Mouse (Mus musculus): Measurements from ENCODE around the gene Rab5if.
"Not testable (repeated sequence)": the region's sequence is repeated elsewhere in the genome, so short reads cannot be mapped to it uniquely, and the experiment has no call there.

The Rab5if gene

DNA sequence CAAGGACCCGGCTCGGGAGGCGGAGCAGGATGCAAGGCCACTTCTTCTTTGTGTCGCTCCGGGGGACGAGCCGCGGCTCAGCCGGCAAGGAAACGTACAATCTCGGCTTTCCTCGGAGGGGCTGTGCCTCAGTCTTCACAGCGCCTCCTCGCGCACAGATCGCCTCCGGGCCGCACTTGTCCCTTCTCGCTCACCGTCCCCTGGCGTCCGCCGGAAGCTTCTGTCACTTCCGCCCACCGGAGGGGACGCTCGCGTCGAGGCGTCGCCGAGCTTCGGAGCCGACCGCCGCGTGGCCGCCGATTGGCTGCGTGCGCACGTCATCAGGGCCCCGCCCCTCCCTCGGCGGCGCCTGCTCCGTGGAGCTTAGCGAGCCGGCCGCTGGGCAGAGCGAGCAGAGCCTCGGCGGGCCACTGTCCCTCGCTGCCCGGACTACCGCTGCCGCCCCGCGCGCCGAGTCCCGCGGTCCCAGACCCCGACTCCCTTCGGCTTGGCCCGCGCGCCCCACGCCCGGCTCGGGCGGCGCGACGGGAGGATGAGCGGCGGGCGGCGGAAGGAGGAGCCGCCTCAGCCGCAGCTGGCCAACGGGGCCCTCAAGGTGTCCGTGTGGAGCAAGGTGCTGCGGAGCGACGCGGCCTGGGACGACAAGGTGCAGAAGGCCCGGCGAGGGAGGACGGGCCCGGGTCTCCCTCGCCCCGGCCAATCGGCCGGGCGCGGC lies at the start of gene Rab5if:
Gene Rab5if (plus strand): TSS at position 357 of the 715 bp plus-strand sequence.
- peak; percentile 94 for DNase-seq (ENCODE audit: low read depth, low spot score)

GRCm38 (mm10) chr2:156814344-156814801 lies 48.6 kb upstream of the Rab5if start:
- DNase-seq (ENCODE audit: low read depth, low spot score), result peak; percentile 27

DNA sequence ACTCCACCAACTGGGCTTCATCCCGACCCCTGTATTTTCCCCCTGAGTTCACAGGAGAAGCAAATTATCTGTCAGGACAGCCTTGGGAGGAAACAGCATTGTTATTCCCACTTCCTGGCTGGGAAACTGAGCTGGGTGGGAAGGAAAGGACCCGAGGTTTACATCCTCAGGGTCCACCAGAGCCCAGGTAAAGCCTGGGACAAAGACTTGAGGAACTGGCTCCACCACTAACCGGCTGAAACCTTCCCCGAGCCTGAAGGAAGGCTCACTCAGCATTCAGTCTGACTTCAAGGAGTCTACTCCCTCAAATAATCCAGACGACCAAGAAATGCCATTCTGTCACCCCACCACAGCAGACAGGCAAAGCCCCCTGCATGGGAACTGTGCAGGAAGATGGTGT lies 48.0 kb upstream of the Rab5if start:
- no peak for DNase-seq (ENCODE audit: low read depth, low spot score)

DNA sequence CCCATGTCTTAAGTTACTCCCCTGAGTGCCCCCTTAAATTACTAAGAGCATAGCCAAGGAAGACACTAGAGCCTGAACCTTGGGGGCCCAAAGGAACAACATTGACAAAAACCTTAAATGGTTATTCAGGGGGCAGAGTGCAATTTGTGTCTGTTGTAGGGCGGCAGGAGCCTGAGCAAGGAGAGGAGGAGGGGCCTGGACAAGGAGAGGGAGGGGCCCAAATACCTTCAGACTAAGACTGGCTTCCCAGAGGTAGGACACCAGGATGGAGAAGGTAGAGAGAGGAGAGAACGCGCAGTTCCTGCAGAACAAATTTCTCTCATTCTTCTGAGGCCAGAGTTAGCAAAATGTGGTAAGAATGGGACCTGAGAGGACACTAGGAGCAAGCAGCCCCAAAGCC lies 47.5 kb upstream of the Rab5if start:
- DNase-seq (ENCODE audit: low read depth, low spot score), result no peak

- no peak for DNase-seq (ENCODE audit: low read depth, low spot score)
Measured at GRCm38 (mm10) chr2:156816116-156816515, 46.8 kb upstream of the Rab5if start.

DNA sequence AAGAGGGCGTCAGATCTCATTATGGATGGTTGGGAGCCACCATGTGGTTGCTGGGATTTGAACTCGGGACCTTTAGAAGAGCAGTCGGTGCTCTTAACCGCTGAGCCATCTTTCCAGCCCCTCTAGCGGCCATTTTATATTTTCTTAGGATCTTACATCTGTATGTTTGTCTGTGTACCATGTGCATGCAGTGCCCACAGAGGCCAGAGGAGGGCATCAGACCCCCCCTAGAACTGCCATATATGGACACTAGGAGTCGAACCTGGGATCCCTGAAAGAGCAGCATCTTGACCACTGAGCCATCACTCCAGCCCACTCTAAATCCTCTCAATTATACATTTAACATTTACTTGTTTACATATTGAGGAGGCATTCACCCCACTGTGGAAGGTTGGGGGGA lies 37.8 kb upstream of the Rab5if start:
- not testable (repeated sequence) for DNase-seq (ENCODE audit: low read depth, low spot score)

GRCm38 (mm10) chr2:156834336-156834735 lies 28.6 kb upstream of the Rab5if start:
- DNase-seq (ENCODE audit: low read depth, low spot score), result no peak

- DNase-seq (ENCODE audit: low read depth, low spot score), result no peak
Measured at GRCm38 (mm10) chr2:156838839-156839238, 24.1 kb upstream of the Rab5if start.

- peak; percentile 92 for DNase-seq (ENCODE audit: low read depth, low spot score)
Measured at GRCm38 (mm10) chr2:156839319-156840191, 23.4 kb upstream of the Rab5if start, which contains the start of gene Tgif2. Tgif2 (plus strand) TSS chr2:156840007.

DNA sequence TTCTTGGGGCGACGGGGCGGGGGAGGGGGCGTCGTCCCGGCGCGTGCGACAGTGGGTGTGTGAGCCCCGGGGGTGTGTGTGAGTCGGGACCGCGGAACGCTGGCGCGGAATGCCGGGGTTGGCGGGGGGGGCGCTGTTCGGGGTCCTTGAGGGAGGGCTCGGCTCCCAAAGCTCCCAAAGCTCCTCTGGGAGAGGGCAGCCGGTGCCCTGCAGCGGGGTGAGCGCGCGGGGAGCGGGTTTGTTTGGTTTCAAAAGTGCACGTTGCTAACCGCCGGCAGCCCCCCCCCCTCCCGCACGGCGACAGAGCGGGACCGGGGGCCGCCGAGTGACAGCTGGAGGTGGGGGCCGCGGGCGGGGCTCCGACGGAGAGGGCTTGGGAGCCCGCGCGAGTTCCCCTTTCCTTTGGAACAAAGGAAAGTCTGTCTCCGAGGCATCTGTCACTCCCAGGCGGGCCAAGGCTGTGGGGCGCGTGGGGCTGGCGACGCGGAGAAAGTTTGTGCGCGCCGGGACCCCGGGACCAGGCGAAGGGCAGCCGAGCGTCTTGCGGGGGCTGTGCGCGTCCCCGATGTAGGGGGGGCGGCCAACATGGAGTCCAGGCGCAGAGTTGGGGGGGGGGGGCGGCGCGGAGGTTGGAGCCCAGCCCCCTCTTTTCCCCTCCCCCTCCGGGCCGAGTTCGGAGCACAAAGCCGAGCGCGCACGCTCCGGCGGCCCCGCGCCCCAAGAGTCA lies 22.5 kb upstream of the Rab5if start:
- no peak for DNase-seq (ENCODE audit: low read depth, low spot score)

- no peak for DNase-seq (ENCODE audit: low read depth, low spot score)
Measured at GRCm38 (mm10) chr2:156841028-156841840, 21.7 kb upstream of the Rab5if start.

GRCm38 (mm10) chr2:156841841-156842706 lies 20.9 kb upstream of the Rab5if start:
- DNase-seq (ENCODE audit: low read depth, low spot score), result no peak

GRCm38 (mm10) chr2:156842711-156843110 lies 20.2 kb upstream of the Rab5if start:
- DNase-seq (ENCODE audit: low read depth, low spot score), result no peak

DNA sequence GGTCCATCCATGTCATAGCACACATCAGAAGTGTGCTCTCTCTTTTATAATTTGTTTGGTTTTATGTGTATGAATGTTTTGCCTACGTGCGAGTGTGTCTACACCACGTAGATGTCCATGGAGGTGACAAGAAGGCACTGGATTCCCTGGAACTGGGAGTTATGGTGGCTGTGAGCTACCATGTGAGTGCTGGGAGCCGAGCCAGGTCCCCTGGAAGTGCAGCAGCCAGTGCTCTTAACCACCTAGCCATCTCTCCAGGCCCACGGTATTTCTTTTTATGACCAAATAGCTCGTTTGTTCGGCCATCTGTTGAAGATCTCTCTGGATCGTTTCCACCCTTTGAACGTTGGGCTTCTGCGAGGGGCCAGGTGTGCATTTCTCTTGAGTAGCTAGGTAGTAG lies 19.6 kb upstream of the Rab5if start:
- DNase-seq (ENCODE audit: low read depth, low spot score), result no peak

DNA sequence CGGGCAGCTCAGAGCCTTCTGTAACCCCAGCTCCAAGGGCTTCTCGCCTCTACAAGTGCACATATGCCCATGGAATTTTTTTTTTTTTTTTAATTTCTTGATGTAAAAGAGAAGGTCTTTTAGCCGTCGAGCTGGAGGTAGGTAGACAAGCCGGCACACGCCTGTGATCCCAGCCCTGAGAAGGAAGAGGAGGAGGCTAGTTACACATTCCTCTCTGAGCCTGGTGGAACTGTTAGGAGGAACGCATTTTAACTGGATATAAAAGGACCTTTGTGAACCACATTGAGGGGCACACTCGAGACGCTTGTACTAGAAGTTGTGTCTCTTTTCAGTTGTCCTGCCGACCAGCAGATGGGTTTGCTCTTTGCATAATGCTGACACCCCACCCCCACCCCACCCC lies 18.2 kb upstream of the Rab5if start:
- no peak for DNase-seq (ENCODE audit: low read depth, low spot score)

- no peak for DNase-seq (ENCODE audit: low read depth, low spot score)
Measured at GRCm38 (mm10) chr2:156847653-156848052, 15.3 kb upstream of the Rab5if start.

- no peak for DNase-seq (ENCODE audit: low read depth, low spot score)
Measured at GRCm38 (mm10) chr2:156848526-156849182, 14.3 kb upstream of the Rab5if start.

- no peak for DNase-seq (ENCODE audit: low read depth, low spot score)
Measured at GRCm38 (mm10) chr2:156850505-156850904, 12.4 kb upstream of the Rab5if start.

- DNase-seq (ENCODE audit: low read depth, low spot score), result not testable (repeated sequence)
Measured at GRCm38 (mm10) chr2:156853584-156853983, 9.3 kb upstream of the Rab5if start.

All from embryo, embryonic 11.5 days (tissue).